Mouse (Mus musculus) ES-Bruce4 (cell line): ENCODE measurements around the gene Wdr24. TPM values are rescaled to one million over a fixed set of nuclear protein-coding genes. Genes with fewer than 3 reads are reported as not detected.

Experiments used
- H3K27ac ChIP-seq: 2 replicates; pipeline ENCODE4 v1.5.1; 2012; ENCODE audit warnings: low read length, inconsistent platforms; ENCODE audit not compliant: insufficient read depth
- H3K27me3 ChIP-seq: 2 replicates; pipeline ENCODE4 v1.6.1; 2012; ENCODE audit warnings: mild to moderate bottlenecking, low read length, inconsistent platforms; ENCODE audit not compliant: control insufficient read depth, poor library complexity, insufficient read depth, severe bottlenecking
- H3K36me3 ChIP-seq: 2 replicates; pipeline ENCODE4 v1.6.1; 2012; ENCODE audit warnings: inconsistent platforms, mild to moderate bottlenecking, low read length, moderate library complexity; ENCODE audit not compliant: control insufficient read depth, poor library complexity, insufficient read depth, severe bottlenecking
- H3K4me1 ChIP-seq: one replicate; pipeline ENCODE4 v1.8.1; 2011; ENCODE audit warnings: low read length; ENCODE audit not compliant: control insufficient read depth, insufficient read depth
- H3K4me3 ChIP-seq: 2 replicates; pipeline ENCODE4 v1.5.1; 2011; ENCODE audit warnings: low read depth, mild to moderate bottlenecking, low read length
- H3K9ac ChIP-seq: 2 replicates; pipeline ENCODE4 v1.6.1; 2012; ENCODE audit warnings: low read depth, mild to moderate bottlenecking, inconsistent platforms; ENCODE audit not compliant: poor library complexity, severe bottlenecking
- H3K9me3 ChIP-seq: replicated peaks from 2 replicates; pipeline ENCODE4 v1.6.1; 2012; ENCODE audit warnings: mild to moderate bottlenecking, low read length, inconsistent platforms; ENCODE audit not compliant: control insufficient read depth, poor library complexity, insufficient read depth, severe bottlenecking
- CTCF ChIP-seq: IDR thresholded peaks from one replicate; pipeline ENCODE4 v1.8.1; 2011; ENCODE audit warnings: low read depth, low read length
- EP300 ChIP-seq: IDR thresholded peaks from 2 replicates; pipeline ENCODE4 v1.6.1; 2011; ENCODE audit warnings: low read depth, low read length; ENCODE audit not compliant: insufficient read depth
- POLR2A ChIP-seq: IDR thresholded peaks from one replicate; pipeline ENCODE4 v1.8.1; 2011; ENCODE audit warnings: low read length; ENCODE audit not compliant: insufficient read depth
- polyA plus RNA-seq: library from polyadenylated mRNA; stranded (reverse); fragments of >200 nt; gene quantifications from 2 replicates; pipeline ENCODE4 v1.2.4, GENCODE M21; 2011; ENCODE audit warnings: low read depth; ENCODE audit not compliant: missing spikeins, insufficient read depth, insufficient read length

Gene Wdr24
- polyA plus RNA-seq, 1 experiment = 20.7 TPM

DNA sequence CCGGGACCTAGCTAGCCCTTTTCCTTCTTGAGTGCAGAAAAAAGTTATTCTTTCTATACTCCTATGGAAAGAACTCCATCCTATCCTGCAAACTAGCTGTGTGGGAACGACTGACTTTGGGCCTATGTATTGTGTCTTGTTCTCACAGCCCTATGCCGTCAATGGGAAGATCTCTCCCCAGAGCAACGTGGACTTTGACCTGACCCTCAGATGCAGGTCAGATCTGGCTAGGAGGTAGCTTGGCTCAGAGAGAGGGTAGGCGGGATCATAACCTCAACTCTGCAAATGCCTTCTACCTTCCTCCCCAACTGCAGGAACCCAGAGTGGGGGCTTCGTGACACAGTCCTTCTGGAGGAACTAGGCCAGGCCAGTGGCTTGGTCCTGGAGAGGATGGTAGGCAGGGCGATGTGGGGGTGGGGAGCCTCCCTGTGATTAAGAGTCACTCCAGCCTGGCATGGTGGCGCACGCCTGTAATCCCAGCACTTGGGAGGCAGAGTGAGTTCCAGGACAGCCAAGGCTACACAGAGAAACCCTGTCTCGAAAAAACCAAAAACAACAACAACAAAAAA lies 53.0 kb downstream of the Wdr24 start:
- H3K27me3 ChIP-seq = no peaks in the 10 kb centered on the region
- H3K4me3 ChIP-seq = peak overlapping the region; percentile 89
- H3K9ac ChIP-seq = peak overlapping the region; percentile 49; the same call in 1 of the 2 replicates
- peaks cover 7% of the 10 kb centered on the region for H3K4me1 ChIP-seq
- no peaks in the 10 kb centered on the region for H3K36me3 ChIP-seq
- TF ChIP-seq CTCF (no peak), EP300 (no peak), POLR2A (no peak)
- H3K9me3 ChIP-seq = no peaks in the 10 kb centered on the region
- no peak overlapping the region for H3K27ac ChIP-seq

GRCm38 (mm10) chr17:25877025-25877424 lies 53.6 kb downstream of the Wdr24 start:
- Histone ChIP-seq H3K4me3 (no peak overlapping the region), H3K36me3 (no peaks in the 10 kb centered on the region), H3K27me3 (no peaks in the 10 kb centered on the region), H3K27ac (no peak overlapping the region), H3K9me3 (no peaks in the 10 kb centered on the region), H3K9ac (no peak overlapping the region), H3K4me1 (peaks cover 11% of the 10 kb centered on the region)
- TF ChIP-seq POLR2A = no peak
- no peak for TF ChIP-seq CTCF
- TF ChIP-seq EP300 = no peak

- H3K4me1 ChIP-seq = peaks cover 11% of the 10 kb centered on the region
- H3K27ac ChIP-seq = no peak overlapping the region
- H3K36me3 ChIP-seq = no peaks in the 10 kb centered on the region
- TF ChIP-seq POLR2A (no peak), EP300 (no peak), CTCF (no peak)
- H3K9ac ChIP-seq = no peak overlapping the region
- H3K4me3 ChIP-seq = no peak overlapping the region
- H3K9me3 ChIP-seq = no peaks in the 10 kb centered on the region
- no peaks in the 10 kb centered on the region for H3K27me3 ChIP-seq
Measured at GRCm38 (mm10) chr17:25877741-25878610, 54.5 kb downstream of the Wdr24 start.

Other genes starting within 250 kb of the Wdr24 start
- 15.2 and 16.1 TPM in 2 replicates for gene Lmf1, start 244.5 kb upstream of the Wdr24 start, polyA plus RNA-seq
- 12.4 and 17.3 TPM in 2 replicates for gene Gng13, start 106.5 kb upstream of the Wdr24 start, polyA plus RNA-seq
- 39.4 and 47.2 TPM in 2 replicates for gene Chtf18, start 96.2 kb upstream of the Wdr24 start, polyA plus RNA-seq
- gene Rpusd1, start 96.0 kb upstream of the Wdr24 start, polyA plus RNA-seq = 17.0 and 18.4 TPM in 2 replicates
- gene Mslnl, start 87.6 kb upstream of the Wdr24 start, polyA plus RNA-seq = 0.30 TPM in 1 of 2 replicates, not detected in the other
- gene Msln, start 69.2 kb upstream of the Wdr24 start, polyA plus RNA-seq = 9.6 and 15.1 TPM in 2 replicates
- 18.8 and 21.3 TPM in 2 replicates for gene Narfl, start 49.9 kb upstream of the Wdr24 start, polyA plus RNA-seq
- gene Haghl, start 38.0 kb upstream of the Wdr24 start, polyA plus RNA-seq = 25.7 and 32.1 TPM in 2 replicates
- not detected in 2 replicates for gene Ccdc78, start 37.0 kb upstream of the Wdr24 start, polyA plus RNA-seq
- gene Fam173a, start 30.7 kb upstream of the Wdr24 start, polyA plus RNA-seq = 26.0 and 30.6 TPM in 2 replicates
- gene AC134908.4, start 28.0 kb upstream of the Wdr24 start, polyA plus RNA-seq = 1.6 and 2.6 TPM in 2 replicates
- gene Metrn, start 26.5 kb upstream of the Wdr24 start, polyA plus RNA-seq = 29.6 and 35.1 TPM in 2 replicates
- gene Fbxl16, start 14.5 kb upstream of the Wdr24 start, polyA plus RNA-seq = 4.7 and 7.0 TPM in 2 replicates
- gene Jmjd8, start 5.2 kb downstream of the Wdr24 start, polyA plus RNA-seq = 13.2 and 16.7 TPM in 2 replicates
- 97.8 and 103 TPM in 2 replicates for gene Stub1, start 9.8 kb downstream of the Wdr24 start, polyA plus RNA-seq
- gene Rhbdl1, start 13.7 kb downstream of the Wdr24 start, polyA plus RNA-seq = not detected in 2 replicates
- 1.4 and 2.3 TPM in 2 replicates for gene Gm20683, start 18.1 kb downstream of the Wdr24 start, polyA plus RNA-seq
- gene Rhot2, start 21.2 kb downstream of the Wdr24 start, polyA plus RNA-seq = 23.6 and 29.8 TPM in 2 replicates
- 10.5 and 11.6 TPM in 2 replicates for gene Wdr90, start 37.9 kb downstream of the Wdr24 start, polyA plus RNA-seq
- gene Mcrip2, start 45.1 kb downstream of the Wdr24 start, polyA plus RNA-seq = 6.1 and 8.3 TPM in 2 replicates
- gene Mettl26, start 51.4 kb downstream of the Wdr24 start, polyA plus RNA-seq = 27.9 and 32.6 TPM in 2 replicates
- gene Wfikkn1, start 57.2 kb downstream of the Wdr24 start, polyA plus RNA-seq = 0.37 and 0.69 TPM in 2 replicates
- gene Rab40c, start 96.1 kb downstream of the Wdr24 start, polyA plus RNA-seq = 21.3 and 22.7 TPM in 2 replicates
- 61.8 and 62.8 TPM in 2 replicates for gene Pigq, start 121.3 kb downstream of the Wdr24 start, polyA plus RNA-seq
- 1.2 TPM in 1 of 2 replicates, not detected in the other for gene Nhlrc4, start 121.3 kb downstream of the Wdr24 start, polyA plus RNA-seq
- gene A930017K11Rik, start 128.9 kb downstream of the Wdr24 start, polyA plus RNA-seq = not detected in 2 replicates
- 14.2 and 17.0 TPM in 2 replicates for gene Capn15, start 162.2 kb downstream of the Wdr24 start, polyA plus RNA-seq
- 27.5 and 27.6 TPM in 2 replicates for gene Rab11fip3, start 245.9 kb downstream of the Wdr24 start, polyA plus RNA-seq